Mouse (Mus musculus): ENCODE measurements at regions not wholly inside any gene's neighbourhood (a gene's known extent, or its start where the extent isn't known, plus 50 kb on each side); places are given as distances from the start of the nearest gene placed in this dataset.

GRCm38 (mm10) chr15:102776218-102776850 lies 54.4 kb upstream of the Calcoco1 start:
- no peak for DNase-seq (ENCODE audit: low spot score in 2 of 2)

GRCm38 (mm10) chr15:102780626-102781025 lies 58.6 kb upstream of the Calcoco1 start:
- no peak for DNase-seq (ENCODE audit: low spot score in 2 of 2)

- no peak for DNase-seq (ENCODE audit: low spot score in 2 of 2)
These were observed 61.2 kb upstream of the Calcoco1 start for GRCm38 (mm10) chr15:102782988-102783799.

GRCm38 (mm10) chr15:102785055-102785820 lies 63.3 kb upstream of the Calcoco1 start:
- DNase-seq (ENCODE audit: low spot score in 2 of 2), result peak; percentile 9 to 36

GRCm38 (mm10) chr15:102788846-102789518 lies 67.0 kb upstream of the Calcoco1 start:
- DNase-seq (ENCODE audit: low spot score in 2 of 2), result no peak

- DNase-seq (ENCODE audit: low spot score in 2 of 2), result no peak
These were observed 75.1 kb upstream of the Calcoco1 start for GRCm38 (mm10) chr15:102797020-102797618.

- no peak for DNase-seq (ENCODE audit: low spot score in 2 of 2)
These were observed 78.1 kb upstream of the Calcoco1 start for GRCm38 (mm10) chr15:102800049-102800448.

GRCm38 (mm10) chr15:102802265-102802813 lies 80.4 kb upstream of the Calcoco1 start:
- no peak for DNase-seq (ENCODE audit: low spot score in 2 of 2)

GRCm38 (mm10) chr15:102807353-102807752 lies 85.4 kb upstream of the Calcoco1 start:
- DNase-seq (ENCODE audit: low spot score in 2 of 2), result no peak

GRCm38 (mm10) chr15:102819181-102819580 lies 97.2 kb upstream of the Calcoco1 start:
- DNase-seq (ENCODE audit: low spot score in 2 of 2), result no peak

- no peak for DNase-seq (ENCODE audit: low spot score in 2 of 2)
These were observed 81.2 kb upstream of the Hoxc13 start for GRCm38 (mm10) chr15:102839688-102840087.

- no peak for DNase-seq (ENCODE audit: low spot score in 2 of 2)
These were observed 58.5 kb upstream of the Hoxc13 start for GRCm38 (mm10) chr15:102862374-102862773.

GRCm38 (mm10) chr15:102866788-102867187 lies 54.1 kb upstream of the Hoxc13 start:
- DNase-seq (ENCODE audit: low spot score in 2 of 2), result no peak
